Mouse (Mus musculus) kidney, adult 9 months (tissue): ENCODE data around the gene Rpusd1.
A peak's percentile ranks its signal among the peaks of the same experiment; 100 is the strongest.

Experiments used
- DNase-seq: peaks from one replicate; pipeline ENCODE4 v3.0.0; 2022

Rpusd1 gene

GRCm38 (mm10) chr17:25727265-25728008, at the start of gene Rpusd1, which contains the start of gene Chtf18:
Rpusd1 (plus strand) TSS chr17:25727670.
Chtf18 (minus strand) TSS chr17:25727419.
- DNase-seq, result peak; percentile 100

- no peak for DNase-seq
Observed at GRCm38 (mm10) chr17:25677969-25678368, 49.5 kb upstream of the Rpusd1 start.

- DNase-seq, result no peak
Observed at GRCm38 (mm10) chr17:25679818-25680217, 47.7 kb upstream of the Rpusd1 start.

GRCm38 (mm10) chr17:25681636-25682035, 45.8 kb upstream of the Rpusd1 start:
- DNase-seq, result no peak

GRCm38 (mm10) chr17:25686323-25686722, 41.1 kb upstream of the Rpusd1 start:
- DNase-seq, result no peak

- no peak for DNase-seq
Observed at GRCm38 (mm10) chr17:25688922-25689321, 38.5 kb upstream of the Rpusd1 start.

GRCm38 (mm10) chr17:25696263-25696662, 31.2 kb upstream of the Rpusd1 start:
- no peak for DNase-seq

- DNase-seq, result peak; percentile 71
Observed at GRCm38 (mm10) chr17:25698446-25698845, 29.0 kb upstream of the Rpusd1 start.

- no peak for DNase-seq
Observed at GRCm38 (mm10) chr17:25700863-25701496, 26.5 kb upstream of the Rpusd1 start.

GRCm38 (mm10) chr17:25709994-25710393, 17.5 kb upstream of the Rpusd1 start:
- DNase-seq, result no peak

- no peak for DNase-seq
Observed at GRCm38 (mm10) chr17:25711136-25711535, 16.3 kb upstream of the Rpusd1 start.

GRCm38 (mm10) chr17:25715627-25716026, 11.8 kb upstream of the Rpusd1 start:
- no peak for DNase-seq

GRCm38 (mm10) chr17:25716130-25716529, 11.3 kb upstream of the Rpusd1 start:
- no peak for DNase-seq

GRCm38 (mm10) chr17:25716711-25717637, 10.5 kb upstream of the Rpusd1 start, which contains the start of gene Gng13:
Gng13 (plus strand) TSS chr17:25717171.
- DNase-seq, result peak; percentile 20

- DNase-seq, result no peak
Observed at GRCm38 (mm10) chr17:25717691-25718090, 9.8 kb upstream of the Rpusd1 start.

GRCm38 (mm10) chr17:25721476-25721875, 6.0 kb upstream of the Rpusd1 start:
- no peak for DNase-seq

GRCm38 (mm10) chr17:25723470-25723869, 4.0 kb upstream of the Rpusd1 start:
- no peak for DNase-seq

- DNase-seq, result no peak
Observed at GRCm38 (mm10) chr17:25723919-25724318, 3.6 kb upstream of the Rpusd1 start.

- peak; percentile 62 for DNase-seq
Observed at GRCm38 (mm10) chr17:25725264-25725663, 2.2 kb upstream of the Rpusd1 start.

- DNase-seq, result no peak
Observed at GRCm38 (mm10) chr17:25728009-25728270, 470 bp downstream of the Rpusd1 start.

GRCm38 (mm10) chr17:25732082-25732481, 4.6 kb downstream of the Rpusd1 start:
- peak; percentile 88 for DNase-seq

GRCm38 (mm10) chr17:25735246-25735645, 7.8 kb downstream of the Rpusd1 start:
- no peak for DNase-seq

- no peak for DNase-seq
Observed at GRCm38 (mm10) chr17:25735745-25736144, 8.3 kb downstream of the Rpusd1 start, which contains the start of gene Mslnl. Mslnl (plus strand) TSS chr17:25736042.
